Mouse (Mus musculus): ENCODE results near the gene Tmem178b. TPM values are rescaled to one million over a fixed set of nuclear protein-coding genes. Genes with fewer than 3 reads are reported as not detected.

Gene Tmem178b
- polyA plus RNA-seq, 1 experiment from 2014 or later, result 43.8 TPM

- DNase-seq (ENCODE audit: low spot score), result peak; percentile 55
- peak; percentile 28 for ATAC-seq (ENCODE audit: low FRiP score)
- Histone ChIP-seq H3K27ac (peak overlapping the region; percentile 94), H3K36me3 (replicated peaks; ENCODE audit: control insufficient read depth, insufficient read depth) (no peaks in the 10 kb centered on the region), H3K27me3 (ENCODE audit: control insufficient read depth, insufficient read depth, low read length) (no peaks in the 10 kb centered on the region), H3K9me3 (ENCODE audit: control insufficient read depth, low read length) (no peaks in the 10 kb centered on the region), H3K4me3 (replicated peaks; ENCODE audit: low read length) (peak overlapping the region; percentile 79), H3K4me2 (replicated peaks) (peak overlapping the region; percentile 89), H3K4me1 (replicated peaks; ENCODE audit: control insufficient read depth, insufficient read depth, low read length) (peaks cover 27% of the 10 kb centered on the region), H3K9ac (peak overlapping the region; percentile 90)
- under 1% methylated on average over 39 of the region's 39 CpGs for WGBS
Measured at GRCm38 (mm10) chr6:39872306-39872900, 668 bp upstream of the Tmem178b start.

- peak; percentile 58 for DNase-seq (ENCODE audit: low spot score)
- peak overlapping the region; percentile 61 for H3K27ac ChIP-seq
- no peaks in the 10 kb centered on the region for H3K36me3 ChIP-seq (replicated peaks; ENCODE audit: control insufficient read depth, insufficient read depth)
- peaks cover 31% of the 10 kb centered on the region for H3K4me1 ChIP-seq (replicated peaks; ENCODE audit: control insufficient read depth, insufficient read depth, low read length)
- no peaks in the 10 kb centered on the region for H3K27me3 ChIP-seq (ENCODE audit: control insufficient read depth, insufficient read depth, low read length)
- peak overlapping the region; percentile 89 for H3K4me2 ChIP-seq (replicated peaks)
- peak overlapping the region; percentile 90 for H3K9ac ChIP-seq
- peak overlapping the region; percentile 79 for H3K4me3 ChIP-seq (replicated peaks; ENCODE audit: low read length)
- 8% methylated on average over 4 of the region's 4 CpGs for WGBS
- ATAC-seq (ENCODE audit: low FRiP score), result no peak
- no peaks in the 10 kb centered on the region for H3K9me3 ChIP-seq (ENCODE audit: control insufficient read depth, low read length)
Measured at GRCm38 (mm10) chr6:39875186-39875585, 2.1 kb downstream of the Tmem178b start.

GRCm38 (mm10) chr6:39876444-39876843, 3.4 kb downstream of the Tmem178b start:
- Histone ChIP-seq H3K36me3 (replicated peaks; ENCODE audit: control insufficient read depth, insufficient read depth) (no peaks in the 10 kb centered on the region), H3K9ac (peak overlapping the region; percentile 28; the same call in 1 of the 2 replicates), H3K4me1 (replicated peaks; ENCODE audit: control insufficient read depth, insufficient read depth, low read length) (peaks cover 31% of the 10 kb centered on the region), H3K9me3 (ENCODE audit: control insufficient read depth, low read length) (no peaks in the 10 kb centered on the region), H3K4me2 (replicated peaks) (peak overlapping the region; percentile 89), H3K27ac (no peak overlapping the region), H3K4me3 (replicated peaks; ENCODE audit: low read length) (peak overlapping the region; percentile 16; the same call in 1 of the 2 replicates), H3K27me3 (ENCODE audit: control insufficient read depth, insufficient read depth, low read length) (no peaks in the 10 kb centered on the region)
- no peak for DNase-seq (ENCODE audit: low spot score)
- WGBS, result 67% methylated on average over 3 of the region's 3 CpGs
- no peak for ATAC-seq (ENCODE audit: low FRiP score)

- H3K27ac ChIP-seq, result no peak overlapping the region
- no peak overlapping the region for H3K9ac ChIP-seq
- DNase-seq (ENCODE audit: low spot score) (no peak), ATAC-seq (ENCODE audit: low FRiP score) (no peak)
- H3K9me3 ChIP-seq (ENCODE audit: control insufficient read depth, low read length), result no peaks in the 10 kb centered on the region
- no peak overlapping the region for H3K4me3 ChIP-seq (replicated peaks; ENCODE audit: low read length)
- H3K36me3 ChIP-seq (replicated peaks; ENCODE audit: control insufficient read depth, insufficient read depth), result no peaks in the 10 kb centered on the region
- 81% methylated on average over 3 of the region's 3 CpGs for WGBS
- H3K27me3 ChIP-seq (ENCODE audit: control insufficient read depth, insufficient read depth, low read length), result no peaks in the 10 kb centered on the region
- H3K4me2 ChIP-seq (replicated peaks), result no peak overlapping the region
- peaks cover 5% of the 10 kb centered on the region; the same call in 1 of the 2 replicates for H3K4me1 ChIP-seq (replicated peaks; ENCODE audit: control insufficient read depth, insufficient read depth, low read length)
Measured at GRCm38 (mm10) chr6:39890811-39891210, 17.7 kb downstream of the Tmem178b start.

- Histone ChIP-seq H3K9ac (no peak overlapping the region), H3K36me3 (replicated peaks; ENCODE audit: control insufficient read depth, insufficient read depth) (no peaks in the 10 kb centered on the region), H3K27ac (peak overlapping the region; percentile 14; the same call in 1 of the 2 replicates), H3K27me3 (ENCODE audit: control insufficient read depth, insufficient read depth, low read length) (no peaks in the 10 kb centered on the region), H3K4me2 (replicated peaks) (no peak overlapping the region), H3K4me1 (replicated peaks; ENCODE audit: control insufficient read depth, insufficient read depth, low read length) (peaks cover 18% of the 10 kb centered on the region; the same call in 1 of the 2 replicates), H3K9me3 (ENCODE audit: control insufficient read depth, low read length) (no peaks in the 10 kb centered on the region), H3K4me3 (replicated peaks; ENCODE audit: low read length) (no peak overlapping the region)
- DNase-seq (ENCODE audit: low spot score) (no peak), ATAC-seq (ENCODE audit: low FRiP score) (no peak)
- WGBS, result 28% methylated on average over 3 of the region's 3 CpGs
Measured at GRCm38 (mm10) chr6:39896500-39896899, 23.4 kb downstream of the Tmem178b start.

- Histone ChIP-seq H3K27me3 (ENCODE audit: control insufficient read depth, insufficient read depth, low read length) (no peaks in the 10 kb centered on the region), H3K27ac (no peak overlapping the region), H3K9me3 (ENCODE audit: control insufficient read depth, low read length) (no peaks in the 10 kb centered on the region), H3K9ac (no peak overlapping the region), H3K4me3 (replicated peaks; ENCODE audit: low read length) (no peak overlapping the region), H3K4me2 (replicated peaks) (no peak overlapping the region), H3K4me1 (replicated peaks; ENCODE audit: control insufficient read depth, insufficient read depth, low read length) (peaks cover 38% of the 10 kb centered on the region), H3K36me3 (replicated peaks; ENCODE audit: control insufficient read depth, insufficient read depth) (no peaks in the 10 kb centered on the region)
- WGBS, result 66% methylated on average over 4 of the region's 4 CpGs
- ATAC-seq (ENCODE audit: low FRiP score) (no peak), DNase-seq (ENCODE audit: low spot score) (no peak)
Measured at GRCm38 (mm10) chr6:39899231-39899630, 26.2 kb downstream of the Tmem178b start.

GRCm38 (mm10) chr6:39903220-39903773, 30.2 kb downstream of the Tmem178b start:
- no peak for ATAC-seq (ENCODE audit: low FRiP score)
- H3K4me1 ChIP-seq (replicated peaks; ENCODE audit: control insufficient read depth, insufficient read depth, low read length), result peaks cover 22% of the 10 kb centered on the region
- H3K9me3 ChIP-seq (ENCODE audit: control insufficient read depth, low read length), result no peaks in the 10 kb centered on the region
- H3K27ac ChIP-seq, result peak overlapping the region; percentile 79
- H3K36me3 ChIP-seq (replicated peaks; ENCODE audit: control insufficient read depth, insufficient read depth), result no peaks in the 10 kb centered on the region
- H3K27me3 ChIP-seq (ENCODE audit: control insufficient read depth, insufficient read depth, low read length), result no peaks in the 10 kb centered on the region
- H3K9ac ChIP-seq, result peak overlapping the region; percentile 2; the same call in 1 of the 2 replicates
- 44% methylated on average over 6 of the region's 6 CpGs for WGBS
- no peak for DNase-seq (ENCODE audit: low spot score)
- H3K4me2 ChIP-seq (replicated peaks), result 0 out of 2 replicates have a peak overlapping the region, but pooled peaks have one; percentile 8
- H3K4me3 ChIP-seq (replicated peaks; ENCODE audit: low read length), result no peak overlapping the region

GRCm38 (mm10) chr6:39903845-39904244, 30.8 kb downstream of the Tmem178b start:
- Histone ChIP-seq H3K27ac (peak overlapping the region; percentile 79), H3K36me3 (replicated peaks; ENCODE audit: control insufficient read depth, insufficient read depth) (no peaks in the 10 kb centered on the region), H3K27me3 (ENCODE audit: control insufficient read depth, insufficient read depth, low read length) (no peaks in the 10 kb centered on the region), H3K4me1 (replicated peaks; ENCODE audit: control insufficient read depth, insufficient read depth, low read length) (peaks cover 22% of the 10 kb centered on the region), H3K9ac (0 out of 2 replicates have a peak overlapping the region, but pooled peaks have one; percentile 2), H3K4me2 (replicated peaks) (0 out of 2 replicates have a peak overlapping the region, but pooled peaks have one; percentile 8), H3K4me3 (replicated peaks; ENCODE audit: low read length) (no peak overlapping the region), H3K9me3 (ENCODE audit: control insufficient read depth, low read length) (no peaks in the 10 kb centered on the region)
- WGBS, result 53% methylated on average over 11 of the region's 11 CpGs
- peak; percentile 50; the same call in 1 of the 2 replicates for ATAC-seq (ENCODE audit: low FRiP score)
- DNase-seq (ENCODE audit: low spot score), result peak; percentile 28

- WGBS, result 43% methylated on average over 8 of the region's 8 CpGs
- ATAC-seq (ENCODE audit: low FRiP score) (no peak), DNase-seq (ENCODE audit: low spot score) (no peak)
- Histone ChIP-seq H3K4me1 (replicated peaks; ENCODE audit: control insufficient read depth, insufficient read depth, low read length) (peaks cover 20% of the 10 kb centered on the region), H3K27me3 (ENCODE audit: control insufficient read depth, insufficient read depth, low read length) (no peaks in the 10 kb centered on the region), H3K9ac (no peak overlapping the region), H3K4me3 (replicated peaks; ENCODE audit: low read length) (no peak overlapping the region), H3K9me3 (ENCODE audit: control insufficient read depth, low read length) (no peaks in the 10 kb centered on the region), H3K36me3 (replicated peaks; ENCODE audit: control insufficient read depth, insufficient read depth) (no peaks in the 10 kb centered on the region), H3K27ac (no peak overlapping the region), H3K4me2 (replicated peaks) (no peak overlapping the region)
Measured at GRCm38 (mm10) chr6:39914956-39915355, 41.9 kb downstream of the Tmem178b start.

Measured in hindbrain, embryonic 14.5 days (tissue).